Comparison of ENCODE assay signal across 9 mouse cellular contexts in the genomic region with DNA sequence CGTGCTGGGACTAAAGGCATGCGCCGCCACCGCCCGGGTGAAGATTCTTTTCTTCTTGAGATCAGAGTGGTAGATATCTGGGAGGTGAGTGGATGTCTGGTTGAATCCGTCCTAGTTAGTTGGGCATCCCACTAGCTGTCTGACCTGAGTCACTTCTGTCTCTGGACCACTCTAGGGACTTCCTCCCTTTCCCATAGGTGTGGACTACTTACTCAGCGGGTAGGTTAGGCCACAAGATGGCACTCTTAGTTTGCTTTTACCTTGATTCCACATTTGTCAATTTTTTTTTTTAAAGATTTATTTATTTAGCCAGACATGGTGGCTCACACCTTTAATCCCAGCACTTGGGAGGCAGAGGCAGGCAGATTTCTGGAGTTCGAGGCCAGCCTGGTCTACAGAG. TPM values are rescaled to one million over a fixed set of nuclear protein-coding genes. Genes with fewer than 3 reads are reported as not detected.
DNase-seq lines count a peak whose midpoint lies in the region; ATAC-seq and TF ChIP-seq lines count a peak whose summit lies in the region.
"Had no signal": no experiment of that assay in that cellular context is flagged by ENCODE, and none has a peak within 500 bp of the region (broad histone marks: within the 10 kb centered on the region; RNA-seq: fewer than 3 reads in every experiment).

No protein-coding gene starts in this region.

- H3K4me3 ChIP-seq in lung, postnatal 0 days (ENCODE audit: low read depth, low read length) = no peak overlapping the region
- H3K4me3 ChIP-seq: liver, embryonic 15.5 days had no signal

- H3K27me3 ChIP-seq in lung, postnatal 0 days (replicated peaks; ENCODE audit: insufficient read depth, low read length) = no peaks in the 10 kb centered on the region
- H3K27me3 ChIP-seq: liver, embryonic 15.5 days had no signal

- no peaks in the 10 kb centered on the region for H3K4me1 ChIP-seq in lung, postnatal 0 days (ENCODE audit: insufficient read depth, low read depth, low read length)

- no peak for TF ChIP-seq EP300 in lung, postnatal 0 days (IDR thresholded peaks at IDR 0.05)

- H3K36me3 ChIP-seq in lung, postnatal 0 days (ENCODE audit: insufficient read depth, low read length) = 0 out of 2 replicates have a peak, but pooled peaks cover 2% of the 10 kb centered on the region

- 0 out of 2 replicates have a peak, but pooled peaks have one; percentile 29 for ATAC-seq in lung, postnatal 0 days
- ATAC-seq in megakaryocyte, adult 5-6 weeks (ENCODE audit: poor library complexity, severe bottlenecking) = peak; percentile 47

- no peak overlapping the region for H3K4me2 ChIP-seq in lung, postnatal 0 days (replicated peaks; ENCODE audit: low read depth, low read length)
- H3K4me2 ChIP-seq: liver, embryonic 15.5 days had no signal

- 91% methylated on average over 8 of the region's 8 CpGs for WGBS in lung, postnatal 0 days

- DNase-seq in embryo, embryonic 10 days (ENCODE audit: low spot score) = peak; percentile 33
- no peak for DNase-seq in embryo, embryonic 9.5 days (ENCODE audit: extremely low spot score)
- DNase-seq in lung, postnatal 0 days (ENCODE audit: low spot score) = peak; percentile 63
- DNase-seq in lung, adult 18-20 months = no peak
- DNase-seq in NIH3T3 (ENCODE audit: low read depth) = peak; percentile 65
- no peak for DNase-seq in adrenal gland, postnatal 4 days (ENCODE audit: low spot score in 2 of 2)
- no peak for DNase-seq in right cerebral cortex, postnatal 36 days (ENCODE audit: low spot score in 2 of 2)

- peak; percentile 54 for TF ChIP-seq CTCF in lung, postnatal 0 days (IDR thresholded peaks at IDR 0.05)

- no peak overlapping the region for H3K9ac ChIP-seq in lung, postnatal 0 days (replicated peaks; ENCODE audit: low read depth)
- H3K9ac ChIP-seq: liver, embryonic 15.5 days had no signal

- H3K9me3 ChIP-seq in lung, postnatal 0 days (ENCODE audit: low read length) = no peaks in the 10 kb centered on the region
- H3K9me3 ChIP-seq: liver, embryonic 15.5 days had no signal

- no peak overlapping the region for H3K27ac ChIP-seq in lung, postnatal 0 days (ENCODE audit: low read length)
- H3K27ac ChIP-seq: liver, embryonic 15.5 days had no signal

RNA-seq across cellular contexts. Expression of a gene that starts 7.8 kb away (rescaled TPM):
- polyA plus RNA-seq in lung, postnatal 0 days (2015; fragmentation: Nextera tagmentation; extraction: Ambion mirVana) = 113 and 115 TPM in 2 replicates
- total RNA-seq in megakaryocyte, adult 5-6 weeks (2015) = 39.0 and 40.7 TPM in 2 replicates
- 39.8 and 40.7 TPM in 2 replicates for total RNA-seq in megakaryocyte, adult 5-6 weeks (2017)
- 10 to 100 TPM; 54.6 to 71.7 TPM for total RNA-seq in adrenal gland, postnatal 4 days (2021)

RNA-seq across cellular contexts. Expression of a gene that starts 11.5 kb away (rescaled TPM):
- 10.4 and 10.8 TPM in 2 replicates for polyA plus RNA-seq in lung, postnatal 0 days (2015; fragmentation: Nextera tagmentation; extraction: Ambion mirVana)
- 7.8 and 8.8 TPM in 2 replicates for total RNA-seq in megakaryocyte, adult 5-6 weeks (2015)
- total RNA-seq in megakaryocyte, adult 5-6 weeks (2017) = 22.6 and 23.5 TPM in 2 replicates
- total RNA-seq in adrenal gland, postnatal 4 days (2021) = 10 to 100 TPM; 11.1 to 11.3 TPM

Comparison
In these comparisons a context has a peak if more than half of its experiments do, and no peak if none do; other contexts are left out.
1. DNase-seq: peak in embryo, embryonic 10 days (single experiment), lung, postnatal 0 days (single experiment) and NIH3T3 (single experiment); none in embryo, embryonic 9.5 days (single experiment), lung, adult 18-20 months (0 of 2), adrenal gland, postnatal 4 days (0 of 2) and right cerebral cortex, postnatal 36 days (0 of 2).